26 mouse cellular contexts compared by ENCODE assay signal in genomic region chr6:73433912-73434311, GRCm38 (mm10). TPM values are rescaled to one million over a fixed set of nuclear protein-coding genes. Genes with fewer than 3 reads are reported as not detected.
DNase-seq lines count a peak whose midpoint lies in the region; ATAC-seq and TF ChIP-seq lines count a peak whose summit lies in the region.
"Had no signal": no experiment of that assay in that cellular context is flagged by ENCODE, and none has a peak within 500 bp of the region (broad histone marks: within the 10 kb centered on the region; RNA-seq: fewer than 3 reads in every experiment).

No protein-coding gene starts in this region.

- no peak for TF ChIP-seq CTCF in brain, embryonic 14.5 days (IDR thresholded peaks at IDR 0.05; ENCODE audit: borderline replicate concordance, extremely low read depth, insufficient read depth, insufficient read length)

- peak; percentile 41 for DNase-seq in brain, embryonic 14.5 days (ENCODE audit: low read depth)
- peak; percentile 17 for DNase-seq in embryo, embryonic 10.5 days (ENCODE audit: low spot score)
- no peak for DNase-seq in heart, postnatal 14 days
- DNase-seq in layer of hippocampus, postnatal 36 days, result no peak
- no peak for DNase-seq in lung, postnatal 36 days
- DNase-seq: adrenal gland, adult 2 months; adrenal gland, postnatal 36 days; cerebellum, adult 11 months; cerebellum, adult 9-10 months; cerebellum, postnatal 25 days; gastrocnemius, postnatal 10 days; heart, adult 2 months had no signal

- H3K9me3 ChIP-seq in forebrain, embryonic 12.5 days, result peaks cover 3% of the 10 kb centered on the region; the same call in 1 of the 2 replicates
- H3K9me3 ChIP-seq in forebrain, embryonic 16.5 days (ENCODE audit: control insufficient read depth, low read length), result no peaks in the 10 kb centered on the region
- H3K9me3 ChIP-seq in midbrain, embryonic 13.5 days, result no peaks in the 10 kb centered on the region
- H3K9me3 ChIP-seq: embryonic facial prominence, embryonic 12.5 days; heart, embryonic 15.5 days; hindbrain, embryonic 10.5 days; intestine, embryonic 15.5 days had no signal

- peaks cover 17% of the 10 kb centered on the region for H3K27me3 ChIP-seq in forebrain, embryonic 12.5 days
- no peaks in the 10 kb centered on the region for H3K27me3 ChIP-seq in forebrain, embryonic 16.5 days (replicated peaks; ENCODE audit: control insufficient read depth, insufficient read depth, low read length)
- peaks cover 35% of the 10 kb centered on the region for H3K27me3 ChIP-seq in midbrain, embryonic 13.5 days
- H3K27me3 ChIP-seq: heart, embryonic 15.5 days; intestine, embryonic 15.5 days had no signal

- H3K27ac ChIP-seq in forebrain, embryonic 12.5 days, result no peak overlapping the region
- no peak overlapping the region for H3K27ac ChIP-seq in forebrain, embryonic 16.5 days (ENCODE audit: low read length)
- no peak overlapping the region for H3K27ac ChIP-seq in midbrain, embryonic 13.5 days
- H3K27ac ChIP-seq: embryonic facial prominence, embryonic 12.5 days; heart, adult 2 months; heart, embryonic 15.5 days; hindbrain, embryonic 10.5 days; hindbrain, embryonic 14.5 days; intestine, embryonic 15.5 days had no signal

- H3K36me3 ChIP-seq in forebrain, embryonic 12.5 days (replicated peaks), result no peaks in the 10 kb centered on the region
- H3K36me3 ChIP-seq in forebrain, embryonic 16.5 days (ENCODE audit: control insufficient read depth, insufficient read depth), result no peaks in the 10 kb centered on the region
- no peaks in the 10 kb centered on the region for H3K36me3 ChIP-seq in midbrain, embryonic 13.5 days
- H3K36me3 ChIP-seq: embryonic facial prominence, embryonic 12.5 days; heart, embryonic 15.5 days; hindbrain, embryonic 10.5 days; intestine, embryonic 15.5 days had no signal

- no peak overlapping the region for H3K4me2 ChIP-seq in forebrain, embryonic 12.5 days
- no peak overlapping the region for H3K4me2 ChIP-seq in forebrain, embryonic 16.5 days (ENCODE audit: low read length)
- no peak overlapping the region for H3K4me2 ChIP-seq in midbrain, embryonic 13.5 days (replicated peaks)
- H3K4me2 ChIP-seq: embryonic facial prominence, embryonic 12.5 days; heart, embryonic 11.5 days; heart, embryonic 15.5 days; hindbrain, embryonic 14.5 days; intestine, embryonic 15.5 days had no signal

- peaks cover 8% of the 10 kb centered on the region for H3K4me1 ChIP-seq in forebrain, embryonic 12.5 days
- peaks cover 2% of the 10 kb centered on the region; the same call in 1 of the 2 replicates for H3K4me1 ChIP-seq in forebrain, embryonic 16.5 days (replicated peaks; ENCODE audit: control insufficient read depth, insufficient read depth, low read length)
- peaks cover 9% of the 10 kb centered on the region for H3K4me1 ChIP-seq in midbrain, embryonic 13.5 days (replicated peaks)
- H3K4me1 ChIP-seq: heart, embryonic 15.5 days; intestine, embryonic 15.5 days had no signal

- no peak overlapping the region for H3K4me3 ChIP-seq in forebrain, embryonic 12.5 days (replicated peaks)
- no peak overlapping the region for H3K4me3 ChIP-seq in forebrain, embryonic 16.5 days (replicated peaks; ENCODE audit: low read length)
- no peak overlapping the region for H3K4me3 ChIP-seq in midbrain, embryonic 13.5 days (replicated peaks)
- H3K4me3 ChIP-seq: embryonic facial prominence, embryonic 12.5 days; heart, adult 2 months; heart, embryonic 15.5 days; hindbrain, embryonic 10.5 days; intestine, embryonic 15.5 days had no signal

- WGBS in forebrain, embryonic 12.5 days, result 15% methylated on average over 3 of the region's 3 CpGs
- whole genome bisulfite sequencing in forebrain, embryonic 16.5 days, result 11% methylated on average over 3 of the region's 3 CpGs
- WGBS in midbrain, embryonic 13.5 days, result 12% methylated on average over 3 of the region's 3 CpGs

- intact Hi-C loops in heart, postnatal 14 days (cut with DNase I), result no loop called here

- H3K9ac ChIP-seq in forebrain, embryonic 12.5 days, result no peak overlapping the region
- no peak overlapping the region for H3K9ac ChIP-seq in forebrain, embryonic 16.5 days (replicated peaks; ENCODE audit: low read depth, low read length)
- no peak overlapping the region for H3K9ac ChIP-seq in midbrain, embryonic 13.5 days (replicated peaks)
- H3K9ac ChIP-seq: embryonic facial prominence, embryonic 12.5 days; heart, embryonic 15.5 days; hindbrain, embryonic 14.5 days; intestine, embryonic 15.5 days had no signal

- no peak for TF ChIP-seq POLR2A in brain, embryonic 14.5 days (IDR thresholded peaks at IDR 0.05; ENCODE audit: borderline replicate concordance, extremely low read depth, insufficient read depth, insufficient read length, poor library complexity, severe bottlenecking)

- peak; percentile 65; the same call in 1 of the 2 replicates for ATAC-seq in forebrain, embryonic 12.5 days (ENCODE audit: low FRiP score)
- no peak; the same call in 1 of the 2 replicates for ATAC-seq in forebrain, embryonic 16.5 days
- ATAC-seq in midbrain, embryonic 13.5 days, result peak; percentile 48; the same call in 1 of the 2 replicates
- ATAC-seq: intestine, embryonic 15.5 days had no signal

RNA-seq across cellular contexts. Expression of gene 4931417E11Rik, which starts 35.6 kb away (rescaled TPM):
- not detected in 2 replicates for polyA plus RNA-seq in forebrain, embryonic 12.5 days (2016; fragmentation: Nextera tagmentation; extraction: Ambion mirVana)
- polyA plus RNA-seq in forebrain, embryonic 16.5 days (2015; fragmentation: Nextera tagmentation; extraction: Ambion mirVana), result not detected in 2 replicates
- polyA plus RNA-seq in brain, embryonic 14.5 days (2012; rRNA removed), result not detected in 2 replicates
- polyA plus RNA-seq in midbrain, embryonic 13.5 days (2015; fragmentation: Nextera tagmentation; extraction: Ambion mirVana), result not detected in 2 replicates
- not detected for total RNA-seq in heart, postnatal 14 days (2021)
- total RNA-seq in layer of hippocampus, postnatal 36 days (2021), result not detected
- total RNA-seq: adrenal gland, adult 2 months; adrenal gland, postnatal 36 days; ES-E14; gastrocnemius, postnatal 10 days; gastrocnemius, postnatal 4 days; heart, adult 2 months; heart, postnatal 25 days had no signal
- polyA plus RNA-seq: adrenal gland, adult 2 months; cortical plate, adult 2 months; embryonic facial prominence, embryonic 12.5 days; frontal cortex, adult 2 months; heart, adult 2 months; heart, embryonic 11.5 days; heart, embryonic 15.5 days; hindbrain, embryonic 10.5 days; hindbrain, embryonic 14.5 days; intestine, embryonic 15.5 days had no signal

Comparison
In these comparisons a context has a peak if more than half of its experiments do, and no peak if none do; other contexts are left out.
1. DNase-seq: peak in brain, embryonic 14.5 days (single experiment) and embryo, embryonic 10.5 days (single experiment); none in heart, postnatal 14 days (0 of 2), layer of hippocampus, postnatal 36 days (0 of 2) and lung, postnatal 36 days (single experiment).